Mouse (Mus musculus) hindbrain, embryonic 14.5 days (tissue): Measurements from ENCODE around the gene Ttc9c. TPM values are rescaled to one million over a fixed set of nuclear protein-coding genes. Genes with fewer than 3 reads are reported as not detected.
A peak's percentile ranks its signal among the peaks of the same experiment; 100 is the strongest.

Experiments used
- ATAC-seq: fragments of 200-750 bp; cut with Nextera tagmentation; 2 replicates; pipeline ENCODE4 v1.8.0; 2017; ENCODE audit warnings: moderate number of reproducible peaks, mild to moderate bottlenecking, moderate TSS enrichment, moderate library complexity; ENCODE audit not compliant: low FRiP score
- DNase-seq: peaks from one replicate; pipeline ENCODE4 v3.0.0-alpha.2; 2015; ENCODE audit warnings: low spot score
- H3K27ac ChIP-seq: fragments of 300-500 bp; sonication (generic); 2 replicates; pipeline ENCODE4 v1.5.1; 2014; ENCODE audit warnings: mild to moderate bottlenecking, moderate library complexity
- H3K27me3 ChIP-seq: fragments of 300-500 bp; sonication (generic); 2 replicates; pipeline ENCODE4 v1.6.1; 2014; ENCODE audit warnings: mild to moderate bottlenecking, low read length, mixed read lengths; ENCODE audit not compliant: control insufficient read depth, insufficient read depth
- H3K36me3 ChIP-seq: fragments of 300-500 bp; sonication (generic); replicated peaks from 2 replicates; pipeline ENCODE4 v1.6.1; 2014; ENCODE audit not compliant: control insufficient read depth, insufficient read depth
- H3K4me1 ChIP-seq: fragments of 300-500 bp; sonication (generic); replicated peaks from 2 replicates; pipeline ENCODE4 v1.6.1; 2014; ENCODE audit warnings: antibody characterized with exemption, low read length, mixed read lengths; ENCODE audit not compliant: control insufficient read depth, insufficient read depth
- H3K4me2 ChIP-seq: fragments of 300-500 bp; sonication (generic); replicated peaks from 2 replicates; pipeline ENCODE4 v1.6.1; 2014; ENCODE audit warnings: mild to moderate bottlenecking, moderate library complexity
- H3K4me3 ChIP-seq: fragments of 300-500 bp; sonication (generic); replicated peaks from 2 replicates; pipeline ENCODE4 v1.5.1; 2014; ENCODE audit warnings: mild to moderate bottlenecking, low read length
- H3K9ac ChIP-seq: fragments of 300-500 bp; sonication (generic); 2 replicates; pipeline ENCODE4 v1.6.1; 2014
- H3K9me3 ChIP-seq: fragments of 300-500 bp; sonication (generic); 2 replicates; pipeline ENCODE4 v1.6.1; 2016; ENCODE audit warnings: low read length; ENCODE audit not compliant: control insufficient read depth
- WGBS: fragments of 180-500 bp; shearing (Covaris S2); extraction: QIAGEN DNeasy Blood & Tissue Kit; methylation state at CpG from one replicate; pipeline ENCODE4 v1.1.7; 2014; 5-methylcytosine and 5-hydroxymethylcytosine counted together
- polyA plus RNA-seq: library from polyadenylated mRNA; unstranded; fragments of >200 nt; fragmentation: Nextera tagmentation; extraction: Ambion mirVana; gene quantifications from 2 replicates; pipeline ENCODE4 v1.2.1, GENCODE M21; 2014

Gene Ttc9c
- 46.9 and 56.1 TPM in 2 replicates for polyA plus RNA-seq

GRCm38 (mm10) chr19:8818801-8819595 is at the start of gene Ttc9c:
Gene Ttc9c (minus strand): TSS chr19:8819333.
- Histone ChIP-seq H3K9ac (peak within 1 kb of the TSS; percentile 90), H3K9me3 (no peaks in the 10 kb centered on the region), H3K27me3 (no peaks in the 10 kb centered on the region), H3K4me1 (peaks cover 47% of the 10 kb centered on the region), H3K27ac (peak within 1 kb of the TSS; percentile 96), H3K4me3 (peak within 1 kb of the TSS; percentile 90), H3K4me2 (peak within 1 kb of the TSS; percentile 76), H3K36me3 (peaks cover 30% of the 10 kb centered on the region)
- DNase-seq, result peak; percentile 99
- WGBS, result under 1% methylated on average over 33 of the region's 33 CpGs
- peak; percentile 93 for ATAC-seq

- no peaks in the 10 kb centered on the region for H3K36me3 ChIP-seq
- H3K27ac ChIP-seq, result no peak overlapping the region
- H3K9me3 ChIP-seq, result no peaks in the 10 kb centered on the region
- WGBS, result 80% methylated on average over 6 of the region's 6 CpGs
- H3K4me2 ChIP-seq, result no peak overlapping the region
- H3K9ac ChIP-seq, result no peak overlapping the region
- no peaks in the 10 kb centered on the region for H3K27me3 ChIP-seq
- no peak overlapping the region for H3K4me3 ChIP-seq
- ATAC-seq, result no peak
- no peak for DNase-seq
- no peaks in the 10 kb centered on the region for H3K4me1 ChIP-seq
Observed at GRCm38 (mm10) chr19:8864265-8864664, 45.1 kb upstream of the Ttc9c start.

GRCm38 (mm10) chr19:8859018-8859417 is 39.9 kb upstream of the Ttc9c start:
- no peak overlapping the region for H3K9ac ChIP-seq
- H3K4me1 ChIP-seq, result no peaks in the 10 kb centered on the region
- no peak for DNase-seq
- H3K36me3 ChIP-seq, result no peaks in the 10 kb centered on the region
- no peak overlapping the region for H3K27ac ChIP-seq
- ATAC-seq, result no peak
- H3K4me3 ChIP-seq, result no peak overlapping the region
- no peaks in the 10 kb centered on the region for H3K9me3 ChIP-seq
- no peak overlapping the region for H3K4me2 ChIP-seq
- no peaks in the 10 kb centered on the region for H3K27me3 ChIP-seq
- 23% methylated on average over 1 of the region's 1 CpGs for WGBS

- Histone ChIP-seq H3K9ac (no peak overlapping the region), H3K27ac (no peak overlapping the region), H3K9me3 (no peaks in the 10 kb centered on the region), H3K4me2 (no peak overlapping the region), H3K4me1 (no peaks in the 10 kb centered on the region), H3K4me3 (no peak overlapping the region), H3K27me3 (no peaks in the 10 kb centered on the region), H3K36me3 (no peaks in the 10 kb centered on the region)
- WGBS, result 42% methylated on average over 4 of the region's 4 CpGs
- ATAC-seq (no peak), DNase-seq (no peak)
Observed at GRCm38 (mm10) chr19:8857689-8858088, 38.6 kb upstream of the Ttc9c start.

GRCm38 (mm10) chr19:8853117-8853516 is 34.0 kb upstream of the Ttc9c start:
- no peak overlapping the region for H3K4me3 ChIP-seq
- H3K36me3 ChIP-seq, result peaks cover 10% of the 10 kb centered on the region
- no peak overlapping the region for H3K4me2 ChIP-seq
- DNase-seq (no peak), ATAC-seq (no peak)
- H3K9me3 ChIP-seq, result no peaks in the 10 kb centered on the region
- no peaks in the 10 kb centered on the region for H3K4me1 ChIP-seq
- no peak overlapping the region for H3K27ac ChIP-seq
- 80% methylated on average over 3 of the region's 3 CpGs for WGBS
- H3K9ac ChIP-seq, result no peak overlapping the region
- no peaks in the 10 kb centered on the region; the same call in 1 of the 2 replicates for H3K27me3 ChIP-seq

- ATAC-seq (no peak), DNase-seq (no peak)
- Histone ChIP-seq H3K4me2 (no peak overlapping the region), H3K9ac (no peak overlapping the region), H3K4me3 (no peak overlapping the region), H3K36me3 (peaks cover 16% of the 10 kb centered on the region), H3K9me3 (no peaks in the 10 kb centered on the region), H3K4me1 (no peaks in the 10 kb centered on the region), H3K27ac (no peak overlapping the region), H3K27me3 (no peaks in the 10 kb centered on the region; the same call in 1 of the 2 replicates)
- WGBS, result 63% methylated on average over 10 of the region's 10 CpGs
Observed at GRCm38 (mm10) chr19:8852236-8852928, 33.2 kb upstream of the Ttc9c start.

GRCm38 (mm10) chr19:8851639-8852038 is 32.5 kb upstream of the Ttc9c start:
- Histone ChIP-seq H3K4me1 (no peaks in the 10 kb centered on the region), H3K27me3 (no peaks in the 10 kb centered on the region; the same call in 1 of the 2 replicates), H3K9me3 (no peaks in the 10 kb centered on the region), H3K4me2 (no peak overlapping the region), H3K4me3 (no peak overlapping the region), H3K36me3 (peaks cover 24% of the 10 kb centered on the region), H3K9ac (no peak overlapping the region), H3K27ac (no peak overlapping the region)
- 51% methylated on average over 7 of the region's 7 CpGs for WGBS
- DNase-seq, result no peak
- no peak for ATAC-seq

GRCm38 (mm10) chr19:8850402-8850901 is 31.3 kb upstream of the Ttc9c start, which contains the start of gene Lrrn4cl:
Gene Lrrn4cl (plus strand): TSS chr19:8850768.
- 35% methylated on average over 7 of the region's 7 CpGs for WGBS
- Histone ChIP-seq H3K4me3 (no peak within 1 kb of the TSS), H3K27ac (no peak within 1 kb of the TSS), H3K9me3 (no peaks in the 10 kb centered on the region), H3K36me3 (peaks cover 35% of the 10 kb centered on the region), H3K4me1 (no peaks in the 10 kb centered on the region), H3K27me3 (no peaks in the 10 kb centered on the region; the same call in 1 of the 2 replicates), H3K4me2 (no peak within 1 kb of the TSS; the same call in 1 of the 2 replicates), H3K9ac (no peak within 1 kb of the TSS)
- ATAC-seq (peak; percentile 34; the same call in 1 of the 2 replicates), DNase-seq (no peak)

GRCm38 (mm10) chr19:8848356-8848755 is 29.2 kb upstream of the Ttc9c start:
- Histone ChIP-seq H3K9ac (no peak overlapping the region), H3K9me3 (no peaks in the 10 kb centered on the region), H3K27me3 (no peaks in the 10 kb centered on the region; the same call in 1 of the 2 replicates), H3K4me3 (no peak overlapping the region), H3K4me2 (no peak overlapping the region), H3K36me3 (peaks cover 52% of the 10 kb centered on the region), H3K4me1 (no peaks in the 10 kb centered on the region), H3K27ac (no peak overlapping the region)
- DNase-seq, result no peak
- no peak for ATAC-seq
- 86% methylated on average over 5 of the region's 5 CpGs for WGBS
